Mouse (Mus musculus): Measurements from ENCODE around the gene Ndufc1. TPM values are rescaled to one million over a fixed set of nuclear protein-coding genes. Genes with fewer than 3 reads are reported as not detected.
"Not testable (repeated sequence)": the region's sequence is repeated elsewhere in the genome, so short reads cannot be mapped to it uniquely, and the experiment has no call there.

Ndufc1 gene
- polyA plus RNA-seq, 1 experiment from 2014 or later = 780 TPM

- peak; percentile 80 for DNase-seq
- ATAC-seq = peak; percentile 52
These were observed 50.6 kb downstream of the Ndufc1 start for GRCm38 (mm10) chr3:51358181-51358580.

GRCm38 (mm10) chr3:51357624-51358023 lies 51.2 kb downstream of the Ndufc1 start:
- peak overlapping the region; percentile 66 for H3K4me3 ChIP-seq (ENCODE audit: low read depth, low read length)
- H3K27me3 ChIP-seq (ENCODE audit: insufficient read depth, low read length) = no peaks in the 10 kb centered on the region
- peak overlapping the region; percentile 96 for H3K4me2 ChIP-seq (ENCODE audit: low read depth, low read length)
- no peaks in the 10 kb centered on the region for H3K9me3 ChIP-seq (ENCODE audit: low read length)
- TF ChIP-seq CTCF (IDR thresholded peaks at IDR 0.05; ENCODE audit: low read depth) (no peak), EP300 (IDR thresholded peaks at IDR 0.05; ENCODE audit: low read depth) (no peak)
- H3K4me1 ChIP-seq (ENCODE audit: insufficient read depth) = peaks cover 10% of the 10 kb centered on the region
- H3K36me3 ChIP-seq (replicated peaks; ENCODE audit: insufficient read depth, low read length) = no peaks in the 10 kb centered on the region
- H3K9ac ChIP-seq (replicated peaks) = no peak overlapping the region
- 0 out of 2 replicates have a peak overlapping the region, but pooled peaks have one; percentile 2 for H3K27ac ChIP-seq (ENCODE audit: low read depth)
- DNase-seq (no peak), ATAC-seq (no peak)
- 16% methylated on average over 14 of the region's 14 CpGs for WGBS (ENCODE audit: insufficient replicate concordance)

More at GRCm38 (mm10) chr3:51358181-51358580, 50.6 kb downstream of the Ndufc1 start:
- no peaks in the 10 kb centered on the region for H3K27me3 ChIP-seq (ENCODE audit: insufficient read depth, low read length)
- H3K4me1 ChIP-seq (ENCODE audit: insufficient read depth) = peaks cover 10% of the 10 kb centered on the region
- no peaks in the 10 kb centered on the region for H3K9me3 ChIP-seq (ENCODE audit: low read length)
- no peak for TF ChIP-seq CTCF (IDR thresholded peaks at IDR 0.05; ENCODE audit: low read depth)
- TF ChIP-seq EP300 (IDR thresholded peaks at IDR 0.05; ENCODE audit: low read depth) = no peak
- no peak overlapping the region for H3K27ac ChIP-seq (ENCODE audit: low read depth)
- no peaks in the 10 kb centered on the region for H3K36me3 ChIP-seq (replicated peaks; ENCODE audit: insufficient read depth, low read length)
- no peak overlapping the region for H3K9ac ChIP-seq (replicated peaks)
- peak overlapping the region; percentile 96 for H3K4me2 ChIP-seq (ENCODE audit: low read depth, low read length)
- H3K4me3 ChIP-seq (ENCODE audit: low read depth, low read length) = peak overlapping the region; percentile 66
- WGBS (ENCODE audit: insufficient replicate concordance) = 2% methylated on average over 15 of the region's 15 CpGs

- Histone ChIP-seq H3K9ac (replicated peaks) (no peak overlapping the region), H3K9me3 (ENCODE audit: low read length) (no peaks in the 10 kb centered on the region), H3K27ac (ENCODE audit: low read depth) (no peak overlapping the region), H3K36me3 (replicated peaks; ENCODE audit: insufficient read depth, low read length) (no peaks in the 10 kb centered on the region), H3K4me1 (ENCODE audit: insufficient read depth) (peaks cover 10% of the 10 kb centered on the region), H3K4me3 (ENCODE audit: low read depth, low read length) (no peak overlapping the region), H3K4me2 (ENCODE audit: low read depth, low read length) (no peak overlapping the region), H3K27me3 (ENCODE audit: insufficient read depth, low read length) (no peaks in the 10 kb centered on the region)
- TF ChIP-seq CTCF (IDR thresholded peaks at IDR 0.05; ENCODE audit: low read depth) (no peak), EP300 (IDR thresholded peaks at IDR 0.05; ENCODE audit: low read depth) (no peak)
- WGBS (ENCODE audit: insufficient replicate concordance) = 31% methylated on average over 5 of the region's 5 CpGs
- no peak for ATAC-seq
- DNase-seq = no peak
These were observed 51.7 kb downstream of the Ndufc1 start for GRCm38 (mm10) chr3:51357078-51357477.

- not testable (repeated sequence) for ATAC-seq; DNase-seq; H3K4me3 ChIP-seq (ENCODE audit: low read depth, low read length); H3K36me3 ChIP-seq (replicated peaks; ENCODE audit: insufficient read depth, low read length); H3K27me3 ChIP-seq (ENCODE audit: insufficient read depth, low read length); H3K4me2 ChIP-seq (ENCODE audit: low read depth, low read length); H3K9me3 ChIP-seq (ENCODE audit: low read length); H3K9ac ChIP-seq (replicated peaks); H3K27ac ChIP-seq (ENCODE audit: low read depth)
- WGBS (ENCODE audit: insufficient replicate concordance) = 85% methylated on average over 6 of the region's 6 CpGs
- peaks cover 10% of the 10 kb centered on the region for H3K4me1 ChIP-seq (ENCODE audit: insufficient read depth)
These were observed 53.8 kb downstream of the Ndufc1 start for GRCm38 (mm10) chr3:51354956-51355355.

Other genes starting within 250 kb of the Ndufc1 start
- gene Noct, start 184.5 kb downstream of the Ndufc1 start, polyA plus RNA-seq (2015; fragmentation: Nextera tagmentation; extraction: Ambion mirVana) = 8.5 and 11.4 TPM in 2 replicates
- gene Elf2, start 68.3 kb downstream of the Ndufc1 start, polyA plus RNA-seq (2015; fragmentation: Nextera tagmentation; extraction: Ambion mirVana) = 19.6 and 22.1 TPM in 2 replicates
- 0.34 and 0.60 TPM in 2 replicates for gene Mgarp, start 12.2 kb downstream of the Ndufc1 start, polyA plus RNA-seq (2015; fragmentation: Nextera tagmentation; extraction: Ambion mirVana)
- gene Naa15, start 6.2 kb upstream of the Ndufc1 start, polyA plus RNA-seq (2015; fragmentation: Nextera tagmentation; extraction: Ambion mirVana) = 11.3 and 11.9 TPM in 2 replicates
- 4.4 and 4.7 TPM in 2 replicates for gene Rab33b, start 74.9 kb upstream of the Ndufc1 start, polyA plus RNA-seq (2015; fragmentation: Nextera tagmentation; extraction: Ambion mirVana)
- gene Setd7, start 151.9 kb upstream of the Ndufc1 start, polyA plus RNA-seq (2015; fragmentation: Nextera tagmentation; extraction: Ambion mirVana) = 0.45 and 0.48 TPM in 2 replicates